Mouse (Mus musculus) megakaryocyte, adult 5-6 weeks (primary cell): ENCODE data around the gene Wwc1. TPM values are rescaled to one million over a fixed set of nuclear protein-coding genes. Genes with fewer than 3 reads are reported as not detected.

ENCODE experiments used
- total RNA-seq, 2 experiments: library from RNA; stranded (forward) in 1 of 2; stranded (reverse) in 1 of 2; fragments of 153-499, 151-499 nt in 1 of 2; fragments of 221-1000, 200-1000 nt in 1 of 2; gene quantifications; 2 replicates each; pipeline versions ENCODE4 v1.2.3 to v1.2.4; 2015 to 2017

Gene Wwc1
- total RNA-seq, 2 experiments from 2014 or later = not detected

Other genes with a start within 250 kb of the Wwc1 start
- gene Pank3, start 211.0 kb downstream of the Wwc1 start, total RNA-seq (2015) = 27.8 and 29.3 TPM in 2 replicates
- 50.2 and 51.9 TPM in 2 replicates for gene Pank3, start 211.0 kb downstream of the Wwc1 start, total RNA-seq (2017)
- not detected in 2 replicates for gene Fbll1, start 181.6 kb downstream of the Wwc1 start, total RNA-seq (2015)
- gene Fbll1, start 181.6 kb downstream of the Wwc1 start, total RNA-seq (2017) = not detected in 2 replicates
- gene Rars, start 146.0 kb downstream of the Wwc1 start, total RNA-seq (2015) = 60.7 and 63.5 TPM in 2 replicates
- gene Rars, start 146.0 kb downstream of the Wwc1 start, total RNA-seq (2017) = 52.0 and 60.3 TPM in 2 replicates